Mouse (Mus musculus): ENCODE data around the gene Dlg4.
A peak's percentile ranks its signal among the peaks of the same experiment; 100 is the strongest.

Gene Dlg4

GRCm38 (mm10) chr11:70016669-70017068 is at the start of gene Dlg4:
TSS of gene Dlg4 (plus strand) at chr11:70016942.
- DNase-seq (ENCODE audit: low read depth): no peak

- DNase-seq (ENCODE audit: low read depth): no peak
These were observed 47.9 kb upstream of the Dlg4 start for GRCm38 (mm10) chr11:69968793-69969192.

DNA sequence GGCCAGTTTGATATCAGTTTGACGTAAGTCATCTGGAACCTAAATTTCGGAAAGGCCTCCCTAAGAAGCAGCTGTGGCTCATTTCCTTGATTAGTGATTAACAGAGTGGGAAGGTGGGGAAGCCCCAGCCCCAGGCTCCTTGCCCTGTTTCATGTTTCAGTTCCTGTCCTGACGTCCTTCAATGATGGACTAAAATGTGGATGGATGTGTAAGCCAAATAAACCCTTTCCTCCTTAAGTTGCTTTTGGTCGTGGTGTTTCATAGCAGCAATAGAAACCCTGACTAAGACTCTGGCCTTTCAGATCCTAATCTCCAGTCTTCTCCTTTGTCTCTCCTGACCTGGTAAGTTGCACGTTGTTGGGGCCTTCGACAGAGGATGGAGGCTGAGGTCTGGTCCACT is 46.5 kb upstream of the Dlg4 start:
- no peak for DNase-seq (ENCODE audit: low read depth)

DNA sequence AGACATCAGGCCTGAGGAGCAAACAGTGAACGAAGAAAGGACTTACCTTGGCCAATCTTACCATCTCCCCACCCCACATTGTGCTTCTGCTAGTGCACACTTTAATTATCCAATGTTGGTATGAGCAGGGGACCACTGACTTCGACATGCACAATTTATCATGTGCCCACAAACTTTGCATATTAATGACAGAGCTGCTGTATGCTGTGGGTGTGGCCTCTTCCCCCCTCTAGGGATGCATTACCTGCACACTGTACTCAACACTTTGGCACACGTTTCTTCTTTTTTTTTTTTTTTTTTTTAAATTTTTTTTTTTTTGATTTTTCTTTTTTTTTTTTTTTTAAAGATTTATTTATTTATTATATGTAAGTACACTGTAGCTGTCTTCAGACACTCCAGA is 46.0 kb upstream of the Dlg4 start:
- DNase-seq (ENCODE audit: low read depth): no peak

- no peak for DNase-seq (ENCODE audit: low read depth)
These were observed 41.8 kb upstream of the Dlg4 start for GRCm38 (mm10) chr11:69974907-69975306.

DNA sequence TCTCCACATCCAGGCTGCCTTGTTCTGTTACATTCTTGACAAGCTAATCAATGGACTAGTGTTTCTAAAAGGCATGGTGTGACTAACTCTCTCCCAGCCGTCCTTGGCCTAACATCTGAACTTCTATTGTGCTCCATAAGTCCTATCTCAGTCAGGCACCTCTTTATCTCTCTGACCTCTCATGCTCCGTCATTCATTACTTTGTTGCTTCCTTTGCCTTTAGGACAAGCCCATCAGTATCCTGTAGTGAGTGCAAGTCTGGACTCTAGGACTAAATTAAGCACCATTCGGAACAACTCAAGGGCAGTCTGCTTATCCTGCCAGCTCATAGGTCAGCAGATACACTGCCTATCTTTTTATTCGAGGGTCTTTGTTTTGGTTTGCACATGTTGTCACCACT is 40.5 kb upstream of the Dlg4 start:
- no peak for DNase-seq (ENCODE audit: low read depth)

GRCm38 (mm10) chr11:69979827-69980195 is 36.9 kb upstream of the Dlg4 start:
- DNase-seq (ENCODE audit: low read depth): no peak

DNA sequence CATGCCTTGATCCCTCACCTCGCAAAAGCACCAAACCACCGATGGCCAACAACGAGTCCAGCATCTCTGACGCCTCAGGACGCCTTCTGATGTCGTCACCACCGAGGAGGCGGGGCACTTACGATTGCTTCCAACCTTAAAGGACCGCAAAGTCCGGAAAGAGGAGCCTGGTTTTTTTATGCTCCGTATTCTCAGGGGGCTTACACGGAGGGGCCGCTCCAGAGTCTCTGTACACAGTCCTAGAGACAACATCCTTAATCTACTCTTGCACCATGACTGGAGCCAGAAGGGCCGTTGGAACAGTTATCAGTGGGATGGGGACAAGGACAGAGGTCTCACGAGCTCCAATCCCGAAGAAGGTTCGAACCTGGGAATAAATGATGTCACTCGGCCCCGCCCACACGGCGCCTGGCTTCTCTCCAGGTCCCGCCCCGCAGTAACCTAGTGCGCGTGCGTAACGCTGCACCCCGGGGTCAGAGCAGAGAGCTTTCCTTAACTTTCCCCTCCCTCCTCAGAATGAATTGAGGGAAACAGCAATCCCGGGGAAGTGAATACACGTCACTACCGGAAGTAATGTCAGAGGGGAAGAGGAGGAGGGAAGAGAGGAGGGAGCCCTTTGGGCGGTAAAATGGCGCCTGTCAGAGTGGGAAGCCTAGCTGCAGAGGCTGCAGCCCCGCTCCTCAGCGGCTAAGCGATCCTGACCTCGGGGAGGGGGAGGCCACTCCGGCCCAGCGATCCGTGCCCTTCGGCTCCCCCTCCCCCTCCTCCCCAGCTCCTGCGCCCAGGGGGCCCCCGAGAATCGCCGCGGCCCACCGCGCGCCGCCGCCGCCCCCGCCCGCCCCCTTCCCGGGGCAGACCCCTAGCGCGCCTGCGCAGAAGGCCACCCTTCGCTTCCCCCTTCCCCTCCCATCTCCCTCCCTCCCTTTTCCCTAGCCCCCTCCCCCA is 36.3 kb upstream of the Dlg4 start:
- DNase-seq (ENCODE audit: low read depth): peak; percentile 97

GRCm38 (mm10) chr11:69981141-69981762 is 35.5 kb upstream of the Dlg4 start, which contains the start of gene Ctdnep1:
TSS of gene Ctdnep1 (plus strand) at chr11:69981156.
- peak; percentile 79 for DNase-seq (ENCODE audit: low read depth)

GRCm38 (mm10) chr11:69982225-69982624 is 34.5 kb upstream of the Dlg4 start, which contains the start of gene Elp5:
TSS of gene Elp5 (minus strand) at chr11:69982517.
- DNase-seq (ENCODE audit: low read depth): no peak

DNA sequence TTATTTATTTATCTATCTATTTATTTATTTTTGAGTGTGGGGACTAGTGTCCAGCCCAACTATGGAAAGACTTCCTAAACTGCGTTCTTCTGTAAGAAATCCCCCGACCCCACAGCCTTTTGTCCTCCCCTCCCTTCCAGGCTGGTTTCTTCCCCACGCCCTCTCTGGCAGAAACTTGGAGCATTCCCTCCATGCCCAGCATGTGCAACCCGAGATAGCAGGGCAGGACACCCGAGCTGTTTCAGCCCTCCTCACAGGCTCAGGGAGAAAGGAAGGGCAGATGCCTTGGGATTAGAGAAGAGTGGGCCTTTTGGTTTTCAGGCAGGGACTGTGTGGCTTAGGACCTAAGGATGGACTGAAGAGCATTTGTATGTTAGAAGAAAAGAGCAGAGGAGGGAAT is 33.9 kb upstream of the Dlg4 start:
- no peak for DNase-seq (ENCODE audit: low read depth)

- DNase-seq (ENCODE audit: low read depth): no peak
These were observed 33.4 kb upstream of the Dlg4 start for GRCm38 (mm10) chr11:69983377-69983776.

- DNase-seq (ENCODE audit: low read depth): no peak
These were observed 32.3 kb upstream of the Dlg4 start for GRCm38 (mm10) chr11:69984431-69984830.

DNA sequence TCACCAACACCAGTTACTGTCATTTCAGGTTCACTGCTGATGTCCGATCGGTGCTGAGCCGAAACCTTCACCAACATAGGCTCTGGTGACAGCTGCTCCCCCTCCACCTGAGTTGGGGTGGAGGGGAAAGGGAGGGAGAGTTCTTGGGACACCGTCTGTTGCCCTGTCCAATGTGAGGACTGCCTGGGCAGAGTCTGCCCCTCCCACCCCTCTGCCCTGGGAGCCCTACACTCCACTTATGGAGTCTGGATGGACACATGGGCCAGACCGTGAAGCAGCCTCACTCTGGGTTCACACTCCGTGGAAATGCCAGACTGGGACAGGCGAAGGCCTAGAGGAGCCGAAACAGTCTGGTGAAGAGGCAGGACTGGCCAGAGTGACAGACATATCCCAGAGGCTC is 26.8 kb upstream of the Dlg4 start:
- DNase-seq (ENCODE audit: low read depth): no peak

GRCm38 (mm10) chr11:69990850-69991691 is 25.7 kb upstream of the Dlg4 start, which contains the start of gene Gabarap:
TSS of gene Gabarap (plus strand) at chr11:69991143.
- DNase-seq (ENCODE audit: low read depth): peak; percentile 99

- DNase-seq (ENCODE audit: low read depth): no peak
These were observed 25.0 kb upstream of the Dlg4 start for GRCm38 (mm10) chr11:69991711-69992110.

GRCm38 (mm10) chr11:69992396-69992795 is 24.3 kb upstream of the Dlg4 start:
- DNase-seq (ENCODE audit: low read depth): no peak

GRCm38 (mm10) chr11:69992932-69993331 is 23.8 kb upstream of the Dlg4 start:
- no peak for DNase-seq (ENCODE audit: low read depth)

GRCm38 (mm10) chr11:69994401-69995090 is 22.2 kb upstream of the Dlg4 start:
- peak; percentile 38 for DNase-seq (ENCODE audit: low read depth)

DNA sequence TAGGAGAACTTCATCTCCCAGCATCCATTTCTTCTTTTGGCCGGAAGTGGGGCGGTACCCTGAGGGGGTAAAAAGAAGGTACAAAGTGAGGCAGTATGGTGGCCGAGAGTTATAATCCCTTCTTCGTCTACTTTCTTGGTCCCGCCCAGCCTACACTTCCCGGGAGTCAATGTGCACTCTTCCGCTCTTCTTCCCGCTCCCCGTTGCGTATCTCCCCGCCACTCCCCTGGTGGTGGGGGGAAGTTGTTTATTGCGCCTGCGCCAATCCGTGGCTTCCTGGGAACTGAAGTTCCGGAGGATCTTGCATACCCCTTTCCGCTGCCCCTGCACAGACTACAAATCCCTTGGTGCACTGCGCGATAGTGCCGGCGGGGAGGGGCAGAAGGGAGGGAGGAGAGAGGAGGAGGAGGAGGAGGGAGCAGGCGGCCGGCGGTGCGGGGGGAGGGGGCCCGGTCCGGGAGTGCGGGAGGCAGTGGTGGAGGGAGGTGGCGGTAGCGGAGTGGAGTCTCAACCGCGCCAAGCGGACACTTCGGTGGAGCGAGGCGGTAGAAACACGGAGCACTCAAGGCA is 21.3 kb upstream of the Dlg4 start, which contains the start of gene Phf23:
Phf23 (plus strand) TSS at position 387 of the 570 bp plus-strand sequence.
- peak; percentile 99 for DNase-seq (ENCODE audit: low read depth)

Data from induced T-regulatory cell, adult 2 months (primary cell).